Mouse (Mus musculus): Measurements from ENCODE around the gene Mbd4. TPM values are rescaled to one million over a fixed set of nuclear protein-coding genes. Genes with fewer than 3 reads are reported as not detected.

Gene Mbd4
- polyA plus RNA-seq, 1 experiment from 2014 or later = 24.6 TPM

DNA sequence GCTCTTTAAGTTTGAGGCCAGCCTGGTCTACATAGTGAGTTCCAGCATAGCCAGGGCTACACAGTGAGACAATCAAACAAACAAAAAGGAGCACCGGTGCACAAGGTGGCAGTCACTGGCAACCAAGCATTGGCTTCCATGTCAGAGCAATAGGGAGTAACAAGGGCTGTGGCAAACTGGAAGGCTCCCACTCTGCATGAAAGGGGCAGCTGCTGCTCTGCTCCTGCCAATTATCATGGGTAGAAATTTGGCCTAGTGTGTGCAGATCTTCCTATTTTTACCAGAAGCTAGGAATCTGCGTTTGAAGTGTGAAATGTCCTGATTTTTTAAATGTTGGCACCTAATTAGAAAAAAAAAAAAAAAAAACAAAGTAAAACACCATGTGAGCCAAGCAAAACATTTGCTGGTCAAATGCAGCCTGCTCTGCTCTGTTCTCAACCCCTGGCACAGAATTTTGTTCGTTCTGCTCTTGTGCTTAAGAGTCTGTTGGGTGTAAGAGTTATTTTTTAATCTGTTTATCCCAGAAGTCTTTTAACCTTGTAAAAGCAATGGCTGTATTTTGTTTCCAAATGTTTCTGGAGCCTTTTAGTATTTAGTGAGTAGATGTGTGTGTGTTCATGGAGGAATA lies 2.7 kb upstream of the Mbd4 start:
- no peak overlapping the region for H3K27ac ChIP-seq
- no peaks in the 10 kb centered on the region for H3K27me3 ChIP-seq (ENCODE audit: insufficient read depth, poor library complexity, severe bottlenecking)
- WGBS = 90% methylated on average over 3 of the region's 3 CpGs
- no peak overlapping the region for H3K4me3 ChIP-seq
- H3K9me3 ChIP-seq = no peaks in the 10 kb centered on the region
- peaks cover 3% of the 10 kb centered on the region; the same call in 1 of the 2 replicates for H3K36me3 ChIP-seq
- no peak for DNase-seq (ENCODE audit: low spot score)
- H3K4me1 ChIP-seq (replicated peaks) = peaks cover 23% of the 10 kb centered on the region

DNA sequence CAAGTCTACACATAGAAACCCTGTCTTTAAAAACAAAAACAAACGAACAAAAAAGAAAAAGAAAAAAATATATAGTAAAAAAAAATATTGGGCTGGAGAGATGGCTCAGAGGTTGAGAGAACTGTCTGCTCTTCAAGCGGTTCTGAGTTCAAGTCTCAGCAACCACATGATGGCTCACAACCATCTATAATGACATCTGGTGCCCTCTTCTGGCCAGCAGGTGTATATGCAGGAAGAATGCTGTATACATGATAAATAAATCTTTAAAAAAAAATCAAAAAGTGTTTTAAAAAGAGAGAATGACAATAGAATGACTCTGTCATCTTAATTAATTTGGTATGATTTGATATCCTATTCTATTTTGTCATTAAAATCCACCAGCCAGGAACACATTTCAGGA lies 1.3 kb upstream of the Mbd4 start:
- Histone ChIP-seq H3K9me3 (no peaks in the 10 kb centered on the region), H3K4me3 (peak overlapping the region; percentile 75), H3K4me1 (replicated peaks) (peaks cover 23% of the 10 kb centered on the region), H3K36me3 (peaks cover 13% of the 10 kb centered on the region), H3K27me3 (ENCODE audit: insufficient read depth, poor library complexity, severe bottlenecking) (no peaks in the 10 kb centered on the region), H3K27ac (no peak overlapping the region)
- WGBS = 66% methylated on average over 2 of the region's 2 CpGs
- DNase-seq (ENCODE audit: low spot score) = no peak

DNA sequence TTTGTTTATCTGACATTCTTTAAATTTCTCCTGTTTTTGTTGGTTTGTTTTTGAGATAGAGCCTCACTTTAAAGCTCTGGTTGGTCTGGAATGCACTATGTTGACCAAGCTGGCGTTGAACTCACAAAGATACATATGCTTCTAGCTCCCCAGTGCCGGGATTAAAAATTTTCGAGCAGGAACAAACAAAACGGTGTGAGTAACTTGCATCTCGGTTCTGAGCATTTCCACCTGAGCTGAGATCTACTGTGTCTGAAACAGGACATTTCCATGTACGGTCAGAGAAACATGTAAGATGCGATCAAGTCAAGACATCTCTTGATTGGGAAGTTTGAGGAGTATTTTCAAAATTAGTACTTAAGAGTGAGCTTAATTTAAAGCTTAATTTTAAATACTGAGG lies 814 bp upstream of the Mbd4 start:
- H3K4me1 ChIP-seq (replicated peaks) = peaks cover 23% of the 10 kb centered on the region
- H3K9me3 ChIP-seq = no peaks in the 10 kb centered on the region
- 49% methylated on average over 7 of the region's 7 CpGs for WGBS
- H3K27ac ChIP-seq = peak overlapping the region; percentile 91
- H3K4me3 ChIP-seq = peak overlapping the region; percentile 75
- no peak for DNase-seq (ENCODE audit: low spot score)
- H3K27me3 ChIP-seq (ENCODE audit: insufficient read depth, poor library complexity, severe bottlenecking) = no peaks in the 10 kb centered on the region
- H3K36me3 ChIP-seq = peaks cover 17% of the 10 kb centered on the region

GRCm38 (mm10) chr6:115852446-115853090 lies 603 bp downstream of the Mbd4 start:
- Histone ChIP-seq H3K4me3 (peak overlapping the region; percentile 75), H3K27me3 (ENCODE audit: insufficient read depth, poor library complexity, severe bottlenecking) (no peaks in the 10 kb centered on the region), H3K27ac (peak overlapping the region; percentile 91), H3K36me3 (peaks cover 29% of the 10 kb centered on the region), H3K4me1 (replicated peaks) (peaks cover 23% of the 10 kb centered on the region), H3K9me3 (no peaks in the 10 kb centered on the region)
- no peak for DNase-seq (ENCODE audit: low spot score)
- 5% methylated on average over 20 of the region's 20 CpGs for WGBS

DNA sequence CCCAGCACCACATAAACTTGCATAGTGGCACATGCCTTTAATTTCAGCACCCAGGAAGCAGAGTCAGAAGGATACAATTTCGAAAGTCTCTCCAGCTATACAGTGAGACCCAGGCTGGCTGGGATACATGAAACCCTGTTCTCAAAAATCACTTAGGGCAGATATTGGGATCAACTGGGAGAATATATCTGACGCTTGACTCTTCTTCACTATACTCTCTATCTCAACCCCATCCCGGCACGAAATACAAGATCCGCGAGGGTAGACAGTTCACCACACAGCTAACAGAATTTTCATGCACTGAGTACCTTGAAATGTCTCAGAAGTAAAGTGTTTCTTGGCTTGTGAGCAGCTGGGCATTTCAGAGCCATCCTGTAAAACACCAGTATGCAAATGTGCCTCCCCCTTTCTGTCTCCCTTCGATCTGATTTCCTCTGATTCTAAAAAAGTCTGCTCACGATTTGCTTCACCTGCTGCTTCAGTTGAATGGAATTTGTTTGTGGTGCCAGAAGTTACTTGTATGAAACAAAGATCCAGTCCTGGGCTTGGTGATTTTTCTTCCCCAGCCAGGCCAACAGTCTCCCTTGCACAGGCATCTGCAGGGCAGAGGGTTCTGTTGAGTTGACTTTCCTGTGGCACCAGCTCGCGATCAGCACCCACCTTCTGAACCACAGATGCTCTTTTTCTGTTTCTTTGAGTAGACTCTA lies 4.4 kb downstream of the Mbd4 start:
- 93% methylated on average over 10 of the region's 10 CpGs for WGBS
- no peaks in the 10 kb centered on the region for H3K9me3 ChIP-seq
- DNase-seq (ENCODE audit: low spot score) = no peak
- H3K27me3 ChIP-seq (ENCODE audit: insufficient read depth, poor library complexity, severe bottlenecking) = no peaks in the 10 kb centered on the region
- no peak overlapping the region for H3K4me3 ChIP-seq
- H3K4me1 ChIP-seq (replicated peaks) = peaks cover 15% of the 10 kb centered on the region
- no peak overlapping the region for H3K27ac ChIP-seq
- peaks cover 57% of the 10 kb centered on the region for H3K36me3 ChIP-seq

DNA sequence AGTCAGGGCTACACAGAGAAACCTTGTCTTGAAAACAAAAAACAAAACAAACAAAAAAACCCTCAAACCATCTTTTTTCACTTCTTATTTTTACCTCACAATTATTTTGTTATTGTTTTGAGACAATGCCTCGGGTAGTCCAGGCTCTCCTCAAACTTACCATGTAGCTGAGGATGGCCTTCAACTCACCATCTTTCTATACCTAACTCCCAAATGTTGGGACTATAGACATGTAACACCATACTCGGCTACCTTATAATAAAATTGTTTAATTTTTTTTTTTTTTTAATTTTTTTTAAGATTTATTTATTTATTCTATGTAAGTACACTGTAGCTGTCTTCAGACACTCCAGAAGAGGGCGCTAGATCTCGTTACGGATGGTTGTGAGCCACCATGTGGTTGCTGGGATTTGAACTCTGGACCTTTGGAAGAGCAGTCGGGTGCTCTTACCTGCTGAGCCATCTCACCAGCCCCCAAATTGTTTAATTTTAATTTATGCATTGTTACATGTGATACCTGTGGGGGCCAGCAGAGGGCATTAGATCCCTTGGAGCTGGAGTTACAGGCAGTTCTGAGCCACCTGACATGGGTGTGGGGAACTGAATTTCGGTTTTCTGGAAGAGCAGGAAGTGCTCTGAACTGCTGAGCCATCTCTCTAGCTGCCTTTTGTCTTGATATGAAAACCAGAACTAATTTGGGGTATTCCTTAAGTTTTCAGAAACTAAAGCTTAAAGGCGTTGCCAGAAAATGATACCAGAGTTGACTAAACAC lies 6.3 kb downstream of the Mbd4 start:
- Histone ChIP-seq H3K27ac (no peak overlapping the region), H3K4me3 (no peak overlapping the region), H3K36me3 (peaks cover 76% of the 10 kb centered on the region), H3K9me3 (no peaks in the 10 kb centered on the region), H3K27me3 (ENCODE audit: insufficient read depth, poor library complexity, severe bottlenecking) (no peaks in the 10 kb centered on the region), H3K4me1 (replicated peaks) (peaks cover 3% of the 10 kb centered on the region)
- peak; percentile 64 for DNase-seq (ENCODE audit: low spot score)
- 47% methylated on average over 8 of the region's 8 CpGs for WGBS

DNA sequence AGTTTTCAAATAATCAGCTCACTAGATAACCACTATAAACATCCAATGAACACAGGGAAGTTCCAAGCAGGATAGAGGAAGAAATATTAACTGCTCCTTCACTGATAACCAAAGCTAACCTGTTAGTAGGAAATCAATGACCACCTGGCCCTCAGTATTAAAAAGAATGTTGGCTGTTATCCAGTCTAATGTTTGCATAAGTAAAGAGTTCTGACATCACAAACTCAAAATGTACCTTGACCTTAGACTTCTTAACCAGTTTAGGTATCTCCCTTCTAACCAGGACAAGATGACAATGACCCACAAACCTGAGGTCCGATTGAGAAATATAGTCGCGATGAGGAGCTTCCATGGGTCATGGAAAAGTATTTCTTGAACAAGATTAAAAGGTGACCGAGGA lies 8.2 kb downstream of the Mbd4 start:
- 95% methylated on average over 4 of the region's 4 CpGs for WGBS
- Histone ChIP-seq H3K4me1 (replicated peaks) (no peaks in the 10 kb centered on the region), H3K27ac (no peak overlapping the region), H3K27me3 (ENCODE audit: insufficient read depth, poor library complexity, severe bottlenecking) (no peaks in the 10 kb centered on the region), H3K4me3 (no peak overlapping the region), H3K36me3 (peaks cover 74% of the 10 kb centered on the region), H3K9me3 (no peaks in the 10 kb centered on the region)
- DNase-seq (ENCODE audit: low spot score) = no peak

DNA sequence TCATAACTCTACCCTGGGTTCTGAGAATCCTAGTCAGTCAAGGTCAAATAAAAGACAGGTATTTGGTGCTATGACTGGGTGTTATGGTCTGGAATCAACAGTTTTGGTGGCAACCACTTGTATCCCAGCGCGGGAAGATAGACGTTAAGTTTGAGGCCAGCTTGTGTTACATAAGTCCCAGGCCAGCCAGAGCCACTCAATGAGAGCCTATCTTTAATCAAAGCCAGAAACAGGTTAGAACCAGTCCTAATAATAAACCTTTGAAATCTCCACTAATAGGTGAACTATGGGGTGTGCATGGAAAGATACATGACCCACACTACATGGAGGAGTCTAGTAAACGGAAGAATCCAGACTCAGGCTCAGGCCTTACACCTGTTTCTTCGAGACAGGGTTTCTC lies 14.4 kb downstream of the Mbd4 start:
- H3K27ac ChIP-seq = peak overlapping the region; percentile 85; the same call in 1 of the 2 replicates
- H3K4me1 ChIP-seq (replicated peaks) = peaks cover 20% of the 10 kb centered on the region
- no peaks in the 10 kb centered on the region for H3K27me3 ChIP-seq (ENCODE audit: insufficient read depth, poor library complexity, severe bottlenecking)
- no peak for DNase-seq (ENCODE audit: low spot score)
- peak overlapping the region; percentile 55 for H3K4me3 ChIP-seq
- no peaks in the 10 kb centered on the region for H3K9me3 ChIP-seq
- peaks cover 29% of the 10 kb centered on the region for H3K36me3 ChIP-seq
- 66% methylated on average over 5 of the region's 5 CpGs for WGBS

DNA sequence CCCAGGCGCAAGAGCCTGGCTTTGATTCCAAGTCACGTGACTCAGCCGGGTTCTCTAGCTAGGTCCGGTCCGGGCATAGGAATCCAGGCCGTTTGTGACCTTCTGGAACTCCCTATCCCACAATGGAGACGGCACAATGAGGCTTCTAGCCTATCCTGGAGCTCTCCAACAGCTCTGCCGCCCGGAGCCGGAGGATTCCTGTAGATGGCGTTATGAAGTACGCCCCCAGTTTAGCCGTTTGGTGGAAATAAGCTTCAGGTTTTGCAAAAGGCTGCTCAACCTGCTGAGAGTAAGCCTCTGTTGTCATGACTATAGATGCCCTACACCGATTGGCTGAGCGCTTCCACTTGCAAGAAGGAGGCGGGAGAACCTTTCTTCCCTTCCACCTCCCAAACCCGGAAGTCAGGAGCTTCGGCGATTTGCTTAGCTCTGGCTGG lies 15.0 kb downstream of the Mbd4 start, which contains the start of gene Efcab12:
TSS of gene Efcab12 (minus strand) at position 252 of the 437 bp plus-strand sequence.
- Histone ChIP-seq H3K36me3 (peaks cover 23% of the 10 kb centered on the region), H3K27ac (peak within 1 kb of the TSS; percentile 85), H3K4me1 (replicated peaks) (peaks cover 20% of the 10 kb centered on the region), H3K9me3 (no peaks in the 10 kb centered on the region), H3K27me3 (ENCODE audit: insufficient read depth, poor library complexity, severe bottlenecking) (no peaks in the 10 kb centered on the region), H3K4me3 (peak within 1 kb of the TSS; percentile 55)
- DNase-seq (ENCODE audit: low spot score) = peak; percentile 78
- 2% methylated on average over 19 of the region's 19 CpGs for WGBS

DNA sequence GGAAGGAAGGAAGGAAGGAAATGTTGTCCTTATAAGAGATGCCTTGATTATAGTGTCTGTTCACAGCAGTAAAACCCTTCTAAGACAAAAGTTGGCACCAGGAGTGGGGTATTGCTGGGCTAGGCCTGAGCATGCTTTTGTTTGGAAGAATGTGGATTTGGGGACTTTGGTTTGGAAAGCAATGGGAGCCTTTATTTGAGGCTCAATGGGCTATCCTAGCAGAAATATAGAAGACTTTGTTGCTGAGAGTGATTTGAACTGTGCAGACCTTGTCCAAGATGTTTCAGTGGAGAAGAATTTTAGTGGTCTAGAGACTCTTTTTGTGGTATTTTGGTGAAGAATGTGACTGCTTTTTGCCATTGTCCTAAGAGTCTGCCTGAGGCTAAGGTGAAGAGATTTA lies 19.3 kb downstream of the Mbd4 start:
- H3K27me3 ChIP-seq (ENCODE audit: insufficient read depth, poor library complexity, severe bottlenecking) = no peaks in the 10 kb centered on the region
- peaks cover 3% of the 10 kb centered on the region; the same call in 1 of the 2 replicates for H3K36me3 ChIP-seq
- DNase-seq (ENCODE audit: low spot score) = no peak
- no peak overlapping the region for H3K27ac ChIP-seq
- H3K9me3 ChIP-seq = no peaks in the 10 kb centered on the region
- H3K4me1 ChIP-seq (replicated peaks) = peaks cover 20% of the 10 kb centered on the region
- H3K4me3 ChIP-seq = no peak overlapping the region

GRCm38 (mm10) chr6:115832152-115832850 lies 20.9 kb downstream of the Mbd4 start:
- Histone ChIP-seq H3K4me3 (no peak overlapping the region), H3K4me1 (replicated peaks) (peaks cover 4% of the 10 kb centered on the region; the same call in 1 of the 2 replicates), H3K36me3 (peaks cover 3% of the 10 kb centered on the region; the same call in 1 of the 2 replicates), H3K27ac (no peak overlapping the region), H3K27me3 (ENCODE audit: insufficient read depth, poor library complexity, severe bottlenecking) (no peaks in the 10 kb centered on the region), H3K9me3 (no peaks in the 10 kb centered on the region)
- 87% methylated on average over 2 of the region's 2 CpGs for WGBS
- DNase-seq (ENCODE audit: low spot score) = no peak

Measured in hindbrain, embryonic 10.5 days (tissue).